Mouse (Mus musculus): ENCODE results near the gene Gm21762. TPM values are rescaled to one million over a fixed set of nuclear protein-coding genes. Genes with fewer than 3 reads are reported as not detected.
"Not testable (repeated sequence)": the region's sequence is repeated elsewhere in the genome, so short reads cannot be mapped to it uniquely, and the experiment has no call there.

Gm21762 gene
- not detected for total RNA-seq (2021)

DNA sequence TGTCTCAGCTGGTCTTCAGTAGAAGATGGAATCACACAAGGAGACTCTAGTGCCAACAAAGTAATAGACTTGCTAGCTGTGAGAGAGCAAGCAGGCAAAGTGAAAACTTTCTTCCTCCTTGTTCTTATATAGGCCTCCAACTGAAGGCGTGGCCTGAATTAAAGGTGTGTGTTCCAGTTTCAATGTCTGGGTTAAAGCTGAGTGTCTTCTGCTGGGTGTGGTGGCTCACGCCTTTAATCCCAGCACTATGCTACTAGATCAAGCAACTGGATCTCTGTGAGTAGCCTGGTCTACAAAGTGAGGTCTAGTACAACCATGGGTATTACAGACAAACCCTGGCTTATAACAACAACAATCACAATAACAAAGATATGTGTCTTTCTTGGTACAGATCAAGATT, at the start of gene Gm21762:
TSS of gene Gm21762 (minus strand) at position 101 of the 400 bp plus-strand sequence.
- DNase-seq = not testable (repeated sequence)

DNA sequence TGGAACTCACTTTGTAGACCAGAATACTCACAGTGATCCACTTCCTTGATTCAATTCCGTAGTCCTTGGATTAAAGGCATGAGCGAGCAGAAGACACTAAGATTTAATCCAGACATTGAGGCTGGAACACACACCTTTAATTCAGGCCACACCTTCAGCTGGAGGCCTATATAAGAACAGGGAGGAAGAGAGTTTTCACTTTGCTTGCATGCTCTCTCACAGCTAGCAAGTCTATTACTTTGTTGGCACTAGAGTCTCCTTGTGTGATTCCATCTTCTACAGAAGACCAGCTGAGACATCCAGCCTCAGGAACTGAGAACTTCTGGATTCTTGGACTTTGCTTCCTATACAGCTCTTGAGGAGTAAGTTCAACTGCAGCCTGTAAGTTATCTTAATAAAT, 47.1 kb upstream of the Gm21762 start, which contains the start of gene AF067061:
TSS of gene AF067061 (plus strand) at position 245 of the 400 bp plus-strand sequence.
- DNase-seq = not testable (repeated sequence)

DNA sequence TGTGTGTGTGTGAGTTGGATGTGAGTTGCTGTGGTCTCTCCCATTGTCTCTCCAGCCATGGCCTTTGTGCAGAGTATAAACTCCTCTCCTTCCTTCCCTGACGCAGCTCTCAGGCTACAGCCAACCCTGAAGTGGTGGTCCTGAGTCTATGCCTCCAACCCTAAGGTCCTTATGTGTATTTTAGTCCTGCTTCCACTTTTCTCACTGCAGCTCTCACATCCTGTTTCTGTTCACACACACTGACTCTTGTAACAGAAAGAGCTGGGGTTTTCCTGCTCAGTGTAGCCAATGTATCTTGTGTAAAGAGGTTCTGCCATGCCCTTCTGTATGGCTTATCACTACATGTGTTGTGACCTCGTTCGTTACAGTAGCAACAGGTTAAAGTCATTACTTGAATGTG, 44.0 kb upstream of the Gm21762 start:
- DNase-seq = not testable (repeated sequence)

DNA sequence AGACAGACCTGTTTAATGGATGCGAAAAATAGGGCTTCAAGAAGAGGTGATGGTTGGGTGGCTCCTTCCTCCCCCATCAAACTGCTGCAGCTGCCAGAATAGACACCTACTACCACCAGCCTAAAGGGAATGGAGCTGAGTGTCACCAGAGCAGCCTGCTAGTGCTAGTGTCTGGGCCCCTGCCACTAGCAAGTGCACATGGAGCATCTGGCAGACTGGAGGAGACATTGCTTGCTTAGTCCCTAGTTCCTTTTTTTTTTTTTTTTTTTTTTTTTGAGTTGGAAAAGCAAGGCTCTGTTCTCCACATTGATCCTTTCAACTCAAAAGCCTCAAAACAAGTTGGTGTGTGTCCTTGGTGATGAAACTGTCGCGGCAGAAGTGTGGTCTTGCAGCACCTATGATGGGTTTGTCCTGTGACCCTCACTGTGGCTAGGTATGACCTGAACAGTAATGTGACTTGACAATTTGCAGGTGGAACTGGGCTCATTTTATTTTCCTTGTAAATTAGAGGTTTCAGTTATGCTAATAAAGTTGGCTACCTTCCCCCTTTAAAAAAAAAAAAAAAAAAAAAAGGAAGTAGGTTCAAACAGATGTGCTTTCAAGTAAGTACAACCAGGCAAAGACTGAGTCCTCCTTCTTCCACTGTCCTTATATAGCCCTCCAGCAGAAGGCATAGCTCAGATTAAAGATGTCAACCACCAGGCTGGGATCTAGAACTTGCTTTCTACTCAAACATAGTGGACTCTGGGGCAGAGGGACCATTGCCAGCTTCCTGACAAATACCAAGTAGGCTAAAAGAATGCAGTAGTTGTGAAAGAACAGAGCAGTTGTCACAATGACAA, 43.3 kb upstream of the Gm21762 start:
- not testable (repeated sequence) for DNase-seq

DNA sequence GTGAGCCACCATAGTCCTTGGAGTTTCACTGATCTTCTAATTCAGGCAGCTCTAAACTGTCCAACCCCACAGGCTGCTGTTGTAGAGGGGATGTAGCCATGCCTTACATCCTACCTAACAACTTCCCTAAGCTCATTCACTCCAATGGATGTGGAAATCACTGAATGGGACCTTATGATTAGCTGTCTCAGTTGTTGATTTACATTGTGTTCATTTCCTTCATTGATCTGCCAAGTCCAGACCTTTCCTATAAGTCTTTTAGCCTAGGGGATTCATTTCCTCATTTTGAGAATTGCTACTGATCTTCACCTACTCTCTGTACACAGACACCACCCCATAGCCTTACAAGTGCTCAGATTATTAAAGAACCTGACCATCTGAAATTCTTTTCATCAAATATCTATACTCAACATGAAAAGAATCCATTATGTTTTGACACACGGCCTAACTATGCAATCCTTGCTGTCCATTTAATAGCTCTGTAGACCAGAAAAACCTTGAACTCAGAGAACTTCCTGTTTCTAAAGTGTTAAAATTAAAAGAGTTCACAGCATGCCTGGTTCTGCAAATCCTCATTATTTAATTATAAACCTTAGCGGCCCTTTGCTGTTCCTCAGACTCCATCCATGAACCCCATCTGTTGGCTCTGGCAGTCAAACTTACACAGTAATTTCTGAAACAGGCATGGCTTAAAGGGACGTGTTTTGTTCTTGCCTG, 35.6 kb upstream of the Gm21762 start:
- not testable (repeated sequence) for DNase-seq

DNA sequence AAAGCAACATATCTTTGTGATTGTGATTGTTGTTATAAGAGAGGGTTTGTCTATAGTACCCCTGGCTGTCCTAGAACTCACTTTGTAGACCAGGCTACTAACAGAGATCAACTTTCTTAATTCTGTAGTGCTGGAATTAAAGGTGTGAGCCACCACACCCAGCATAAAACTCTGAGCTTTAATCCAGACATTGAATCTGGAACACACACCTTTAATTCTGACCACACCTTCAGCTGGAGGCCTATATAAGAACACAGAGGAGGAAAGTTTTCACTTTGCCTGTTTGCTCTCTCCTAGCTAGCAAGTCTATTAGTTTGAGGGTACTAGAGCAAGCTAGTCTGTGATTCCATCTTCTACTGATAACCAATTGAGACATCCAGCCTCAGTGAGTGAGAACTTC, 23.1 kb upstream of the Gm21762 start, which contains the start of gene Gm21731:
TSS of gene Gm21731 (plus strand) at position 301 of the 400 bp plus-strand sequence.
- DNase-seq = not testable (repeated sequence)

DNA sequence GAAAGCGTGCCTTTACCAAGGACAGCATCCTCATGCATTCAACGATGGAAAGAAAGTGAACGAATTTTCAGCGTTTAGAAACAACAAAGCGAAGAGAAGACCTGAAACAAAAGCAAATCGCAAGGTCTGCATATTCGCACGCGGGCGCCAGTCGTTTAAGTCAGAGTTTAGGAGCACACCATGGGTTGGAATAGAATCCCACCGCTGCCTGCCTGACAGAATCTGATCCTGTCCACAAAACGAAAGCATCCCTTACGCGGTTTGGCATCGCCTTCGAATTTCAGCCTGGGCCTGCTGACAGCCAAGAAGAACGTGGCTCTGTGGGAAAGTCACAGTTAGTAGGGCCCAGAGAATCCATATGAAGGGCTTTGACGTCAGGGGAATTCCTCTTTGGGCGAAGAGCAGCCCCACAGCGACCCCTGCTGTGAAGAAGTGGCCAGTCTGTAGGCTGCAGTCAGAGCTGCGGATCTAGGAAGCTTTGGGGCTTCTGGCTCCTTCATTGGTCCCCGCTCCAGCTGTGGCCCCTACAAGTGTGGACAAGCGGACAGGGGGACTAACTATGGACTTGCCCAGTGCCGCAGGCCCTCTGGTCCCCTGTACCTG, 16.8 kb upstream of the Gm21762 start:
- not testable (repeated sequence) for DNase-seq

DNA sequence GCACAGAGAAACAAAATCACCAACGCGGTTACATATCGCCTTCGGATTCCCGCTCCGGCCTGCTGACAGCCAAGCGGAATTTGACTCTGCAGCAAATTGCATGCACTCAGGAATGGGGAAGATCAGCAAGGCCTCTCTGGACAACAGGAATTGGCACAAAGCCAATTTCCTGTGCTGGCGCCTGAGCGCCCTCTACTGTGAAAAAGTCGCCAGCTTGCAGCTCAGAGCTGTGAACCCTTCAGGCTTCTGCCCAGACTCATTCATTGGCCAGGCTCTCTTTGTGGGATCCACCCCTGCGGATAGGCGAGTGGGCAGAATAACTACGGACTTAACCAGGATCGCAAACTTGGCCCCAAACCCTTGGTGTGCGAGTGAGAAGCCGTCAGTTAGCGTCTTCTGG, 16.1 kb upstream of the Gm21762 start:
- DNase-seq = not testable (repeated sequence)

DNA sequence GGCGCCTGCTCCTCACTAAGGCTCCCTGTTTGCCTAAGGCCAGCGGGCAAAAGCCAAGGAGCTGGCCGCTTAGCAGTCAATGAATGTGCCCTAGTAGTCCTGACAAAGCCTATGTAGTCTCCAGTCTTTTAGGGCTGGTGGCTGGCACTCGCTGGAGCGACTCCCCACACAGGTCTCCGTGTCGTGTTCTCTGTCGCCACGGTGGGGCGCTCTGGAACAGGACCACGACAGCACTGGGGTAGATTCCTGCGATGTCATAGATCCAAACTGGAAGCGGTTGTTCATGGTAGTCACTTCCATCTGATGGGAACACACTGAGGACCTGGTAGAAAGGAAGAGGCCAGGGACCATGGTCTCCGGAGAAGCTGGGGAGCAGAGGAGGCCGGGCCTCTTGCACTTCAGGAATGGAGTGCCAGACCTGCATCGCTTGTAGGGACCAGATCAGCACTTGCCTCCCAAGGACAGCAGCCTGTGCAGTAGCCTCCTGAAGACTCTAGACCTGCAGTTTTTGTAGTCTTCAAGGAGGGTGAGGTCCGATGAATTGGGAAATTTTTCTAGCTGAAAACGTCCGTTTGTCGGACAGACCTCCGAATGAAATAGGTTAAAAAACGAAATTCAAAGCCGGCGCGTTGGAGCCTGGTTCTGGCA, 7.4 kb upstream of the Gm21762 start:
- DNase-seq = not testable (repeated sequence)

DNA sequence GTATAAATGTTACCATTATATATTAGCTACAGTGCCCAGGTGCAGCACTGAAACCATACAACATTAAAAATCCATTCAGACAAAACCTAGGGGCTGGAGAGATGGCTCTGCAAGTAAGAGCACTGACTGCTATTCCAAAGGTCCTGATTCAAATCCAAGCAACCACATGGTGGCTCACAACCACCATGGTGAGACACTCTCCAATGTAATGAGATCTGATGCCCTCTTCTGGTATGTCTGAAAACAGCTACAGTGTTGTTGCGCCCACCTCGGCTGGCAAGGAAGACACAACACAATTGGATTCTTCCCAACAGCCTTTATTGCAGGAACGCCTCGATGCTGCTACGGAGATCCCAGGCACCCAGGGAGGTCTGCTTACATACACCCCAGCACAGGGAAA, 5.2 kb upstream of the Gm21762 start:
- not testable (repeated sequence) for DNase-seq

DNA sequence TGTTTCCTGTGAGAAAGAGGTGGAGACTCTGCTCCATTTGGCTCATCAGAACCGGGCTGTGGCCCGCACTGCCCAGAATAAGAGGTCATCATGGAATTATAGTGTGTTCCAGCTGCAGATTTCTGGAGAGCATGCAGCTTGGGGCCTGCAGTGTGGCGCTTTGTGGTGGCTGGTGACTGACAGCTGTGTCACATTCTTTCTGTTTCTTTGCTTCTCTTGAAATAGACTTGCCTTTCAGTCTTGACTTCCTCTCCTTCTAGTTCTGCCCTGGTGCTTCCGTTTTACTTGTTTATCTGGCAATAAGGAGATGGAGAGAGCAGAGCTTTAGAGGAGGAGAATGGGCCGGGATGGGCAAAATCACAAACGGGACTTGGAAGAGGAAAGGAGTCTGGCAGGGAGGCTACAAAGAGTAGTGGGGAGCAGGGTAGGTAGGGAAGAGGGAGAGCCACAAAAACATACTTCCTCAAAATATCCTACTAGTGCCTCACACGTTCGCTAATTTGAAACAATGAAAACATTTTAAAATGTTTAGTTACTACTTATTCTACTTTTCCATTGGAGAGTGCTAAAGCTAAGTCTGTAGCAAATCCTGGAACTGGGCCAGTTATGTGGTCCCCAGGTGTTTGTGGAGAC, 19.4 kb downstream of the Gm21762 start:
- not testable (repeated sequence) for DNase-seq

DNA sequence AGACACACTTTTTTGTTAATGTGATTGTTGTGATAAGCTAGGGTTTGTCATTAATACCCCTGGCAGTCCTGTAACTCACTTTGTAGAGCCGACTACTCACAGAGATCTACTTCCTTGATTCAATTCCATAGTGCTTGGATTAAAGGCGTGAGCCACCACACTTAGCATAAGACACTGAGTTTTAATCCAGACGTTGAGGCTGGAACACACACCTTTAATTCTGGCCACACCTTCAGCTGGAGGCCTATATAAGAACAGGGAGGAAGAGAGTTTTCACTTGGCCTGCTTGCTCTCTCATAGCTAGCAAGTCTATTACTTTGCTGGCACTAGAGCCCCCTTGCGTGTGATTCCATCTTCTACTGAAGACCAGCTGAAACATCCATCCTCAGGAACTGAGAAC, 43.6 kb downstream of the Gm21762 start, which contains the start of gene Gm21818:
TSS of gene Gm21818 (plus strand) at position 301 of the 400 bp plus-strand sequence.
- DNase-seq = not testable (repeated sequence)

DNA sequence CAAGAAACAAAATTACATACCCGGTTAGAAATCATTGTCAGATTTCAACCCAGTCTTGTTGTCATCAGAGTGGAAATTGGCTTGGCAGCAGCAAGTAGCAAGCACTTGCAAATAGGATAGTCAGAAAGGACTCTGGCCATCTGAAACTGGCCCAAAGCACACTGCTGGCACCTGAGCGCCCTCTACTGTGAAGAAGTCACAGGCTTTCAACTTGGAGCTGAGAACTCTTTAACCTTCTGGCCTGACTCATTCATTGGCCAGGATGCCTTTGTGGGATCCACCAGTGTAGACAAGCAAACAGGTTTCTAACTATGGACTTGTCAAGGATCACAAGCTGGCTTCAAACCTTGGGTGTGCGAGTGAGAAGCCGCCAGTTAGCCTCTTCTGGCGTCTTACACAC, 47.4 kb downstream of the Gm21762 start:
- DNase-seq = not testable (repeated sequence)

Other genes with a start within 250 kb of the Gm21762 start
- not detected for gene Gm36079, start 188.9 kb downstream of the Gm21762 start, total RNA-seq (2021)
- not detected for gene Gm21188, start 163.8 kb downstream of the Gm21762 start, total RNA-seq (2021)
- gene Gm20767, start 75.7 kb downstream of the Gm21762 start, total RNA-seq (2021) = not detected
- gene Gm21818, start 43.5 kb downstream of the Gm21762 start, total RNA-seq (2021) = not detected
- gene Gm21731, start 23.2 kb upstream of the Gm21762 start, total RNA-seq (2021) = not detected
- gene AF067061, start 47.2 kb upstream of the Gm21762 start, total RNA-seq (2021) = not detected
- not detected for gene BC147527, start 84.4 kb upstream of the Gm21762 start, total RNA-seq (2021)
- not detected for gene Tcstv3, start 100.9 kb upstream of the Gm21762 start, total RNA-seq (2021)